Mouse (Mus musculus) liver, embryonic 14.5 days (tissue): ENCODE data around the gene Klhl31. TPM values are rescaled to one million over a fixed set of nuclear protein-coding genes. Genes with fewer than 3 reads are reported as not detected.

Experiments
- ATAC-seq: fragments of 200-750 bp; cut with Nextera tagmentation; 2 replicates; pipeline ENCODE4 v1.8.0; 2017; ENCODE audit warnings: moderate number of reproducible peaks, mild to moderate bottlenecking, moderate library complexity; ENCODE audit not compliant: insufficient read depth
- DNase-seq, 3 experiments: peaks; one replicate each; pipeline ENCODE4 v3.0.0-alpha.2; 2012 to 2013; ENCODE audit warnings: low read depth in 3 of 3, low spot score in 3 of 3
- H3K27ac ChIP-seq: fragments of 300-500 bp; sonication (generic); 2 replicates; pipeline ENCODE4 v1.5.1; 2014; ENCODE audit warnings: moderate library complexity, mild to moderate bottlenecking, control low read depth, inconsistent platforms
- H3K27me3 ChIP-seq: fragments of 300-500 bp; sonication (generic); 2 replicates; pipeline ENCODE4 v1.6.1; 2014; ENCODE audit warnings: mild to moderate bottlenecking, low read length, moderate library complexity; ENCODE audit not compliant: control insufficient read depth, insufficient read depth
- H3K36me3 ChIP-seq: fragments of 300-500 bp; sonication (generic); replicated peaks from 2 replicates; pipeline ENCODE4 v1.6.1; 2014; ENCODE audit warnings: low read depth; ENCODE audit not compliant: control insufficient read depth, insufficient read depth
- H3K4me1 ChIP-seq, 2 experiments: fragments of 200-500 bp in 1 of 2; fragments of 300-500 bp in 1 of 2; sonication (generic) in 1 of 2; replicated peaks; 2 replicates each; pipeline ENCODE4 v1.6.1; 2012 to 2014; ENCODE audit warnings: antibody characterized with exemption in 1 of 2, inconsistent platforms in 1 of 2, low read length in 1 of 2; ENCODE audit not compliant: control insufficient read depth in 2 of 2, insufficient read depth in 2 of 2
- H3K4me2 ChIP-seq: fragments of 300-500 bp; sonication (generic); 2 replicates; pipeline ENCODE4 v1.6.1; 2014; ENCODE audit warnings: low read depth, mild to moderate bottlenecking, control low read depth, moderate library complexity
- H3K4me3 ChIP-seq, 2 experiments: fragments of 200-500 bp in 1 of 2; fragments of 300-500 bp in 1 of 2; sonication (generic) in 1 of 2; 2 replicates each; pipeline ENCODE4 v1.5.1; 2012 to 2014; ENCODE audit warnings: low read depth in 2 of 2, low read length in 2 of 2, mild to moderate bottlenecking in 2 of 2, control low read depth in 1 of 2, inconsistent platforms in 1 of 2, moderate library complexity in 1 of 2; ENCODE audit not compliant: insufficient read depth in 1 of 2
- H3K9ac ChIP-seq: fragments of 300-500 bp; sonication (generic); replicated peaks from 2 replicates; pipeline ENCODE4 v1.6.1; 2014; ENCODE audit warnings: mild to moderate bottlenecking, control low read depth, moderate library complexity
- H3K9me3 ChIP-seq: fragments of 300-500 bp; sonication (generic); 2 replicates; pipeline ENCODE4 v1.6.1; 2016; ENCODE audit warnings: low read length, mixed read lengths; ENCODE audit not compliant: control insufficient read depth
- CTCF ChIP-seq: IDR thresholded peaks from 2 replicates; pipeline ENCODE4 v1.5.1; 2016; ENCODE audit warnings: antibody characterized with exemption, low read depth, control low read depth
- EP300 ChIP-seq: IDR thresholded peaks from 2 replicates; pipeline ENCODE4 v1.6.1; 2016; ENCODE audit warnings: antibody characterized with exemption, low read depth
- WGBS: fragments of 180-500 bp; shearing (Covaris S2); extraction: QIAGEN DNeasy Blood & Tissue Kit; methylation state at CpG from one replicate; pipeline ENCODE4 v1.1.7; 2014; ENCODE audit not compliant: insufficient replicate concordance; 5-methylcytosine and 5-hydroxymethylcytosine counted together
- polyA plus RNA-seq, 2 experiments: library from polyadenylated mRNA; depleted of rRNA in 1 of 2; stranded (reverse) in 1 of 2; unstranded in 1 of 2; fragments of >200 nt; fragmentation: Nextera tagmentation in 1 of 2; extraction: Ambion mirVana in 1 of 2; gene quantifications; 2 replicates each; pipeline versions ENCODE4 v1.2.1 to v1.2.3; 2012 to 2014

Gene Klhl31
- polyA plus RNA-seq, 2 experiments = 0.01 TPM; not detected in 1

GRCm38 (mm10) chr9:77693405-77693804 lies 57.1 kb downstream of the Klhl31 start:
- no peaks in the 10 kb centered on the region for H3K9me3 ChIP-seq
- TF ChIP-seq CTCF = peak; percentile 10; the same call in 1 of the 2 replicates
- TF ChIP-seq EP300 = no peak
- no peaks in the 10 kb centered on the region for H3K27me3 ChIP-seq
- no peak overlapping the region for H3K9ac ChIP-seq
- H3K4me2 ChIP-seq = no peak overlapping the region
- ATAC-seq = no peak
- H3K4me3 ChIP-seq = no peak overlapping the region
- 88% methylated on average over 1 of the region's 1 CpGs for WGBS
- H3K36me3 ChIP-seq = no peaks in the 10 kb centered on the region
- DNase-seq = no peak
- no peaks in the 10 kb centered on the region for H3K4me1 ChIP-seq
- H3K27ac ChIP-seq = no peak overlapping the region

- H3K9me3 ChIP-seq = no peaks in the 10 kb centered on the region
These were observed 59.3 kb downstream of the Klhl31 start for GRCm38 (mm10) chr9:77695586-77695985.

GRCm38 (mm10) chr9:77703476-77703875 lies 67.2 kb downstream of the Klhl31 start:
- 68% methylated on average over 4 of the region's 4 CpGs for WGBS
- Histone ChIP-seq H3K4me2 (no peak overlapping the region), H3K36me3 (no peaks in the 10 kb centered on the region), H3K9me3 (no peaks in the 10 kb centered on the region), H3K4me3 (no peak overlapping the region), H3K9ac (no peak overlapping the region), H3K27me3 (no peaks in the 10 kb centered on the region), H3K27ac (no peak overlapping the region), H3K4me1 (no peaks in the 10 kb centered on the region)
- no peak for DNase-seq
- no peak for ATAC-seq
- TF ChIP-seq CTCF (no peak), EP300 (no peak)

More at GRCm38 (mm10) chr9:77695586-77695985, 59.3 kb downstream of the Klhl31 start:
- Histone ChIP-seq H3K27me3 (no peaks in the 10 kb centered on the region), H3K4me3 (no peak overlapping the region), H3K27ac (no peak overlapping the region), H3K9ac (no peak overlapping the region), H3K36me3 (no peaks in the 10 kb centered on the region), H3K4me1 (no peaks in the 10 kb centered on the region), H3K4me2 (no peak overlapping the region)
- 59% methylated on average over 5 of the region's 5 CpGs for WGBS
- DNase-seq (no peak), ATAC-seq (no peak)
- TF ChIP-seq EP300 = no peak
- no peak for TF ChIP-seq CTCF

- Histone ChIP-seq H3K27me3 (no peaks in the 10 kb centered on the region), H3K4me3 (no peak overlapping the region), H3K27ac (no peak overlapping the region), H3K9ac (no peak overlapping the region), H3K4me2 (no peak overlapping the region), H3K36me3 (no peaks in the 10 kb centered on the region), H3K9me3 (no peaks in the 10 kb centered on the region), H3K4me1 (no peaks in the 10 kb centered on the region)
- no peak for TF ChIP-seq CTCF
- no peak for TF ChIP-seq EP300
- ATAC-seq (no peak), DNase-seq (no peak)
- 72% methylated on average over 4 of the region's 4 CpGs for whole genome bisulfite sequencing
These were observed 67.8 kb downstream of the Klhl31 start for GRCm38 (mm10) chr9:77704108-77704507.

- H3K9ac ChIP-seq = no peak overlapping the region
- H3K36me3 ChIP-seq = no peaks in the 10 kb centered on the region
- H3K27ac ChIP-seq = no peak overlapping the region
- H3K4me1 ChIP-seq = no peaks in the 10 kb centered on the region
- 58% methylated on average over 6 of the region's 6 CpGs for WGBS
- DNase-seq = no peak
- H3K27me3 ChIP-seq = no peaks in the 10 kb centered on the region
- H3K9me3 ChIP-seq = no peaks in the 10 kb centered on the region
- no peak overlapping the region for H3K4me2 ChIP-seq
- ATAC-seq = no peak
- no peak for TF ChIP-seq CTCF
- TF ChIP-seq EP300 = no peak
- no peak overlapping the region for H3K4me3 ChIP-seq
These were observed 70.2 kb downstream of the Klhl31 start for GRCm38 (mm10) chr9:77706515-77706914.
